Mouse (Mus musculus) hindbrain, embryonic 13.5 days (tissue): ENCODE data around the gene Fbxo36. TPM values are rescaled to one million over a fixed set of nuclear protein-coding genes. Genes with fewer than 3 reads are reported as not detected.
A peak's percentile ranks its signal among the peaks of the same experiment; 100 is the strongest.

Experiments used
- ATAC-seq: fragments of 200-750 bp; cut with Nextera tagmentation; 2 replicates; pipeline ENCODE4 v1.8.0; 2017; ENCODE audit warnings: moderate TSS enrichment; ENCODE audit not compliant: low FRiP score
- H3K27ac ChIP-seq: fragments of 300-500 bp; sonication (generic); 2 replicates; pipeline ENCODE4 v1.5.1; 2015; ENCODE audit warnings: inconsistent platforms, mild to moderate bottlenecking, moderate library complexity
- H3K27me3 ChIP-seq: fragments of 300-500 bp; sonication (generic); 2 replicates; pipeline ENCODE4 v1.6.1; 2015; ENCODE audit warnings: mild to moderate bottlenecking, inconsistent platforms
- H3K36me3 ChIP-seq: fragments of 300-500 bp; sonication (generic); 2 replicates; pipeline ENCODE4 v1.6.1; 2015; ENCODE audit warnings: mild to moderate bottlenecking, inconsistent platforms
- H3K4me1 ChIP-seq: fragments of 300-500 bp; sonication (generic); replicated peaks from 2 replicates; pipeline ENCODE4 v1.6.1; 2015; ENCODE audit warnings: inconsistent platforms
- H3K4me2 ChIP-seq: fragments of 300-500 bp; sonication (generic); 2 replicates; pipeline ENCODE4 v1.6.1; 2015; ENCODE audit warnings: inconsistent platforms, mild to moderate bottlenecking, moderate library complexity
- H3K4me3 ChIP-seq: fragments of 300-500 bp; sonication (generic); 2 replicates; pipeline ENCODE4 v1.5.1; 2015; ENCODE audit warnings: mild to moderate bottlenecking, inconsistent platforms
- H3K9ac ChIP-seq: fragments of 300-500 bp; sonication (generic); 2 replicates; pipeline ENCODE4 v1.6.1; 2015; ENCODE audit warnings: mild to moderate bottlenecking, inconsistent platforms
- H3K9me3 ChIP-seq: fragments of 300-500 bp; sonication (generic); 2 replicates; pipeline ENCODE4 v1.6.1; 2016; ENCODE audit warnings: inconsistent platforms
- WGBS: fragments of 180-500 bp; shearing (Covaris S2); methylation state at CpG from one replicate; pipeline ENCODE4 v1.1.7; 2015; 5-methylcytosine and 5-hydroxymethylcytosine counted together
- polyA plus RNA-seq: library from polyadenylated mRNA; unstranded; fragments of >200 nt; fragmentation: Nextera tagmentation; extraction: Ambion mirVana; gene quantifications from 2 replicates; pipeline ENCODE4 v1.2.1, GENCODE M21; 2015

Fbxo36 gene
- polyA plus RNA-seq, result 8.6 and 11.3 TPM in 2 replicates

DNA sequence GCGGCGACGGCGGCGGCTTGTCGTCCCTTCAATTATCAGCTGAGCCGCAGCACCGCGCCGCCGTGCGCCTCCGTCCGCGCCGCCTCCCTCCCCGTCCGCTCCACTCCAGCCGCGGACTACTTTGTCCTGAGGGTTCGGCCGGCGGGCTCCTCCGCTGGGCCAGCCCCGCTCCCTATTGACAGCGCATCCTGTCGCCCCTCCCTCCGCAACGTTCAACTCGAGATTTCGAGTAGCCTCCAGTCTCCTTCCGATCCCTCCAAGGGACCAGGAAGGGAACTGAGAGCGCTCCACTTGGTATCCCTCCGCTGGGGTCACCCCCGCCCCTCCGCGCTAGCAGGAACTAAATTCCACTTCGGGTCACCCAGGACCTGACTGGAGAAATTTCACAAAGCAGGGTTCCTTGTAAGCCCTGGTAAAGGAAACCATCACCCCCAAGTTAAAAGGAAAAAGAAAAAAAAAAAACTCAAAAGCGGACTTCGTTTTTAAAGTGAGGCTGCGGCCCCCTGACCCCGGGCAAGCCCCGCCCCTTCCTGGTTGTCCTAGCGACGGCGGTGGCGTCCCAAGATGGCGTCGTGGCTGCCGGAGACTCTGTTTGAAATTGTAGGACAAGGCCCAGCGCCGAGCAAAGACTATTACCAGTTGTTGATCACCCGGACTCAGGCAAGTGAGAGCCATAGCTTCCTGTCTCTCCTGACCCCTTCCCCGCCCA lies at the start of gene Fbxo36:
Gene Fbxo36 (plus strand): TSS at position 533 of the 709 bp plus-strand sequence.
- Histone ChIP-seq H3K27me3 (no peaks in the 10 kb centered on the region), H3K4me1 (peaks cover 33% of the 10 kb centered on the region), H3K27ac (peak within 1 kb of the TSS; percentile 98), H3K36me3 (no peaks in the 10 kb centered on the region), H3K9me3 (no peaks in the 10 kb centered on the region), H3K4me2 (peak within 1 kb of the TSS; percentile 78), H3K9ac (peak within 1 kb of the TSS; percentile 96), H3K4me3 (peak within 1 kb of the TSS; percentile 90)
- WGBS, result under 1% methylated on average over 52 of the region's 54 CpGs
- ATAC-seq, result peak; percentile 86

DNA sequence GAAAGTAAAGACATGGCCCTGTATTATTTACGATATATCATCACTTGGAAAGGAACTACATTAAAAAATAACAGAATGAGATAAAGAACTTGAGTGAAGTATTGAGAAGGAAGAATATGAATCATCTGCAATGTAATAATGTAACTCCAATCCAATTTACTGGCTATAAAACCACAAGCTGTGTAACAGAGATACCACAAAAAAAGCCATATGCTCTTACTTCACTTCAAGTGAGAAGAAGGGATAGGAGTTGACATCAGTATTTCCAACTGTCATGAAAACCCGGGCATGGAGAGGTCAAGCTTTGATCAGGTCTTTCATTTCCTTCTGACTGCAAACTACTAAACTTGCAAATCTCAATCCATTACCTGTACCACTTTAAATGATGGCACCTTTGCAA lies 48.2 kb upstream of the Fbxo36 start:
- 96% methylated on average over 2 of the region's 2 CpGs for WGBS
- Histone ChIP-seq H3K4me2 (no peak overlapping the region), H3K27ac (no peak overlapping the region), H3K4me1 (no peaks in the 10 kb centered on the region), H3K27me3 (no peaks in the 10 kb centered on the region), H3K9ac (no peak overlapping the region), H3K9me3 (no peaks in the 10 kb centered on the region), H3K4me3 (no peak overlapping the region), H3K36me3 (peaks cover 31% of the 10 kb centered on the region)
- ATAC-seq, result no peak

DNA sequence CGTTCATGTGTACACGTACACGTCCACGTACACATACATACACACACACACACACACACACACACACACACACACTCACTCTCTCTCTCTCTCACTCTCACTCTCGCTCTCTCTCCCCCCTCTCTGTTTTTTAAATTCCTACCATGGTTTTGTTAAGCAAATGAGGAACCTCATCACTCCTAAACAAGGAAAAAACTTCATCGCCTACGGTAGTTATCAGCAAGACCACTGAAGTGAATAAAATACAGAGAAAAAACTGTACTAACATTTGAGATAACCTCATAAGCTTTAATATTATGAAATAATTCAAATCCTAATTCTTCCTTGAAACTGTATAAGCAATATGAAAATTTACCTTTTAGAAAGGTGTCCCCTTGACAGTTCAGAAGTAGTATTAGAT lies 44.3 kb upstream of the Fbxo36 start:
- ATAC-seq, result no peak
- 90% methylated on average over 7 of the region's 7 CpGs for WGBS
- no peak overlapping the region for H3K4me3 ChIP-seq
- no peak overlapping the region for H3K4me2 ChIP-seq
- no peaks in the 10 kb centered on the region for H3K4me1 ChIP-seq
- H3K9me3 ChIP-seq, result no peaks in the 10 kb centered on the region
- no peak overlapping the region for H3K27ac ChIP-seq
- peaks cover 24% of the 10 kb centered on the region for H3K36me3 ChIP-seq
- no peak overlapping the region for H3K9ac ChIP-seq
- no peaks in the 10 kb centered on the region for H3K27me3 ChIP-seq

DNA sequence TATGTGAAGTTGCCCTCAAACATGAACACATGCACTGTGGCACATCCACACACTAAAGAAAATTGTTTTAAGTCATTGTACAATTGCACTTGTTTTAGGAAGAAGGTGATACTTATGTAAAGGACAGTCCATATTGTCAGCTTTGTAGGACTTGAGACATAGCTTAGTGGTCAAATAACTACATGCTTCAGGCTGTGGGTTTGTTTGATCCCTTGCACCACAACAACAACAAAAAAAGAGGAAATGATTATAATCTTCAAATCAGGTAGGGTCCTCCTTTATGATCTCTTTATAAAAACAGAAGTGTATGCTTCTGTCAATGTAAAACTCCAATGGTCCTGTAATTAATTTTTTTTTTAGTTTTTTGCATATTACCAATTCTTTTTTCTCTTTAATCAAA lies 40.5 kb upstream of the Fbxo36 start:
- H3K4me2 ChIP-seq, result no peak overlapping the region
- H3K4me3 ChIP-seq, result no peak overlapping the region
- H3K27me3 ChIP-seq, result no peaks in the 10 kb centered on the region
- peaks cover under 1% of the 10 kb centered on the region; the same call in 1 of the 2 replicates for H3K36me3 ChIP-seq
- no peak for ATAC-seq
- H3K9me3 ChIP-seq, result no peaks in the 10 kb centered on the region
- H3K4me1 ChIP-seq, result no peaks in the 10 kb centered on the region
- no peak overlapping the region for H3K9ac ChIP-seq
- no peak overlapping the region for H3K27ac ChIP-seq

DNA sequence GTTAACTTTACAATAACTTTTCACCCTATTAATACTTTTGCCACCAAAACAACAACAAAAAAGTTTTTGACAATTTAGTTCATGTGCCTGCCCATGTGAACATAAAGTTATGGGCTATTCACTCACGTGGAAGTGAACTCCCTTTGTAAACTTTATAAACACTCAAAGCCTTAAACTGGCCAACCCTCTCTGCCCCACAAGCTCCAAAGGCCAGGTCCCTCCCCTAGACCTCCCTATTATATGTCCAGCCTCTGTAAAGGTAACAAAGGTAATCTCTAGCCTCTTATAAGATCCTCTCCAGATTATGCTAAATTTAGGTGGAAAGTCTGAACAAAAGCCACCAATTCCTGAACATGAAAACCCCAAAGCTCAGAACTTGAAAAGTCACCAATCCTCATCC lies 35.9 kb upstream of the Fbxo36 start:
- Histone ChIP-seq H3K9me3 (no peaks in the 10 kb centered on the region), H3K27me3 (no peaks in the 10 kb centered on the region), H3K4me2 (no peak overlapping the region), H3K4me1 (no peaks in the 10 kb centered on the region), H3K4me3 (no peak overlapping the region), H3K27ac (no peak overlapping the region), H3K9ac (no peak overlapping the region), H3K36me3 (no peaks in the 10 kb centered on the region)
- 94% methylated on average over 1 of the region's 1 CpGs for WGBS
- no peak for ATAC-seq

DNA sequence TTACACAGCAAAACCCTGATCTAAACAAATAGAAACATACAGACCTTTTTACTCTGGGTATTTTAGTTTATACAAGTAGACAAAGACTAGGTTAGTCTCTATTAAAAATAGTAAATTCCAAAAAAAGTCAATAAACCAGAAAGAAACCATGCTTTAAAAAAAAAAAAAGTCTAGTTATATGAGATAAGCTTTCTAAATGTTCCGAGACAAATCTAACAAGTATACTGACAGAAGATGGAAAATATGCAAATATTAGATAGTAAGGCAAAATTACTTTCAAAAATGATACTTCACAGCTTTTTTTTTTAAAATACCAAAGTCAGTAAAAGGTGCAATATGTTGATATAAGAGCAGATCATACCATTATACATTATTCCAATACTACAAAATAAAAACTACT lies 22.0 kb upstream of the Fbxo36 start:
- no peak overlapping the region for H3K4me2 ChIP-seq
- no peak for ATAC-seq
- H3K27me3 ChIP-seq, result no peaks in the 10 kb centered on the region
- H3K9me3 ChIP-seq, result no peaks in the 10 kb centered on the region
- no peaks in the 10 kb centered on the region for H3K4me1 ChIP-seq
- no peak overlapping the region for H3K27ac ChIP-seq
- WGBS, result 95% methylated on average over 1 of the region's 1 CpGs
- H3K4me3 ChIP-seq, result no peak overlapping the region
- H3K9ac ChIP-seq, result no peak overlapping the region
- peaks cover 4% of the 10 kb centered on the region; the same call in 1 of the 2 replicates for H3K36me3 ChIP-seq

DNA sequence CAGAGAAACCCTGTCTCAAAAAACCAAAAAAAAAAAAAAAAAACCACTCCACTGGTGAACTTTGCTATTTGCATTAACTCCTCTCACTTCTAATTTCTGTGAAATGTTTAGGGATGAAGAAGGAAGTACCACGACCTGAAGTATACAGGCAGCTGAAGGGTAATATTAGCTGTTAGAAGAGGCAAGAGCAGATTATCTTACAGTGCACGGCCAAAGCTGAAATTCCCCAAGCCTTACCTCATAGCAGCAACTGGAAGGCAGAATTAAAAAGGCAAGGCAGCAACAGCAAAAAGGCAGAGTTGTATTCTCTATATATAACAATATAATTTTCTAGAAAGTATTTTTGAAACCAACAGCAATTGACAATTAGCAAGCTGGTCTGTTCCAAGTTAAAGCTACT lies 14.6 kb upstream of the Fbxo36 start:
- no peaks in the 10 kb centered on the region for H3K9me3 ChIP-seq
- peaks cover 13% of the 10 kb centered on the region for H3K36me3 ChIP-seq
- no peak overlapping the region for H3K4me3 ChIP-seq
- whole genome bisulfite sequencing, result 84% methylated on average over 2 of the region's 2 CpGs
- no peaks in the 10 kb centered on the region for H3K4me1 ChIP-seq
- no peak for ATAC-seq
- H3K27ac ChIP-seq, result no peak overlapping the region
- no peak overlapping the region for H3K4me2 ChIP-seq
- H3K9ac ChIP-seq, result no peak overlapping the region
- H3K27me3 ChIP-seq, result no peaks in the 10 kb centered on the region

DNA sequence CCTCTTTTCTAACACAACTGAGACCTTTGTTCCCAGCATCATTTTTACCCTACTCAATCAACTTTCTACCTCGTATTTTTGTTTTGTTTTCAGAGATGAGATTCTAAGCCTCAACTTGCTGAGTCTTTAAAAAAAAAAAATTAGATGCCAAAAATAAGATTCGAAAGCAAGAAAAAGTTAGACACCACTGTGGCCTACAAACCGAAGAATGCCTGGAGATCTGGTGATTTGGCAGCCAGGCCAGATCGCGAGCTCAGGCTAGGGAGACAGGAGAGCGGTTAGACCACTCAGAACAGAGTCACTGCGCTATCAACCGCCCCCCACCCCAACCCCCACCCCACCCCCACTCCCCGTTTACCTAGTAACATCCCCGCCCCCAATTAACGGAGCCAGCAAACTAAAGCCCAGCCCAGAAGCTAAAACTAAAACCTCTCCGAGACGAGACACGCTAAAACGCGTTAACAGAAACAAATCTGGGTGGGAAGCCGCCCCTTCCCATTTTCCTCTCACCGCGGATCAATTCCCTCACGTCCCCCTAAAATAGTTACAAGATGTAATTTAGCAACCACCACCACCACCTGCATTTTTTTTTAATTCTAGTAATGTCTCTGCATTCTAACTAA lies 2.0 kb upstream of the Fbxo36 start:
- Histone ChIP-seq H3K4me1 (peaks cover 33% of the 10 kb centered on the region), H3K36me3 (peaks cover 10% of the 10 kb centered on the region; the same call in 1 of the 2 replicates), H3K9ac (peak overlapping the region; percentile 96), H3K9me3 (no peaks in the 10 kb centered on the region), H3K27me3 (no peaks in the 10 kb centered on the region), H3K4me3 (peak overlapping the region; percentile 90), H3K27ac (no peak overlapping the region), H3K4me2 (peak overlapping the region; percentile 78)
- ATAC-seq, result no peak
- 11% methylated on average over 20 of the region's 20 CpGs for WGBS

DNA sequence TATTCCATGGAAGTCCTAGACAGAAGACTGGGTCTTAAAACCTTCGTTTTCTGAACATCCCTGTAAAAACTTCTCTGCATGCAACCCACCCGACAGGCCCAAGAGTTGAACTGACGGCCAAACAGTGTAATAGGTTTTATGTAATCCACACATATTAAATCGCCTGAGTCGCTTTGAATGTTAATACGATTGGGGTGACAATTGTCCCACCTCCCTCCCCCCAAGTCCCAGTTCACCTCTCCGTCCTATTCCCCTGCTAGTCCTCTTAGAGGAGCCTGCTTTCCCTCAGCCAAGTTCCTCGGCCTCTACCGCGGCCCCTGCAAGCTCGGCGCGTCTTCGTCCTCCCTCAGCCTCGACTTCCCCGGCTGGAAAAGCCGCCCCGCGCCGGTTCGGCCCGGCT lies 1.5 kb upstream of the Fbxo36 start:
- Histone ChIP-seq H3K9me3 (no peaks in the 10 kb centered on the region), H3K36me3 (peaks cover 6% of the 10 kb centered on the region; the same call in 1 of the 2 replicates), H3K4me3 (peak overlapping the region; percentile 90), H3K27me3 (no peaks in the 10 kb centered on the region), H3K4me1 (peaks cover 33% of the 10 kb centered on the region), H3K4me2 (peak overlapping the region; percentile 78), H3K9ac (peak overlapping the region; percentile 96), H3K27ac (peak overlapping the region; percentile 98)
- ATAC-seq, result peak; percentile 25
- WGBS, result under 1% methylated on average over 22 of the region's 22 CpGs

DNA sequence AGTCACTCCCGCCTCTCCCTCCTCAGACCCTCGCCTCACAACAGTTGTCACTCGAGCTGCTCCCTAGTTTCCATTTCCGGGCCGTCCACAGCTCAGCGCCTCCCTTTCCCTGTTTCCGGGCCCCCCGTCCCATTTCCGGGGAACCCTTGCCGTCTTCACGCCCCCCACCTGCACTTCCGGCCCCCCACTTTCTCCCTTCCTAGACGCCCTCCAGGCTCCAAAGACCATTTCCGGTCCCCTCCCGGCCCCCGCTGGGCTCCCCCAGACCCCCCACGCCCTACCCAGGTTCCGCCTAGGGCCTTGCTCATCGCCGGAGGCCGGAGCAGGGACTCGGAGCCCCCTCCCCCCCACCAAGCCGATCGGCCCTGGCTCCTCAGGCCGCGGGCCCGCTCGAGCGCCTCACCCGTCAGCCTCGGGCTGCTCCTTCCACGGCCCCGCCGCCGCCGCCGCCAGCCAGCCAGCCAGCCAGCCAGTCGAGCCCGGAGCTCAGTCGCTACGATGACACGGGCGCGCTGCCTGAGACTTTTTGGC lies 955 bp upstream of the Fbxo36 start:
- peak overlapping the region; percentile 96 for H3K9ac ChIP-seq
- H3K4me2 ChIP-seq, result peak overlapping the region; percentile 78
- H3K36me3 ChIP-seq, result peaks cover under 1% of the 10 kb centered on the region; the same call in 1 of the 2 replicates
- peak; percentile 71 for ATAC-seq
- H3K27ac ChIP-seq, result peak overlapping the region; percentile 98
- H3K4me3 ChIP-seq, result peak overlapping the region; percentile 90
- no peaks in the 10 kb centered on the region for H3K9me3 ChIP-seq
- under 1% methylated on average over 43 of the region's 44 CpGs for WGBS
- peaks cover 33% of the 10 kb centered on the region for H3K4me1 ChIP-seq
- H3K27me3 ChIP-seq, result no peaks in the 10 kb centered on the region

DNA sequence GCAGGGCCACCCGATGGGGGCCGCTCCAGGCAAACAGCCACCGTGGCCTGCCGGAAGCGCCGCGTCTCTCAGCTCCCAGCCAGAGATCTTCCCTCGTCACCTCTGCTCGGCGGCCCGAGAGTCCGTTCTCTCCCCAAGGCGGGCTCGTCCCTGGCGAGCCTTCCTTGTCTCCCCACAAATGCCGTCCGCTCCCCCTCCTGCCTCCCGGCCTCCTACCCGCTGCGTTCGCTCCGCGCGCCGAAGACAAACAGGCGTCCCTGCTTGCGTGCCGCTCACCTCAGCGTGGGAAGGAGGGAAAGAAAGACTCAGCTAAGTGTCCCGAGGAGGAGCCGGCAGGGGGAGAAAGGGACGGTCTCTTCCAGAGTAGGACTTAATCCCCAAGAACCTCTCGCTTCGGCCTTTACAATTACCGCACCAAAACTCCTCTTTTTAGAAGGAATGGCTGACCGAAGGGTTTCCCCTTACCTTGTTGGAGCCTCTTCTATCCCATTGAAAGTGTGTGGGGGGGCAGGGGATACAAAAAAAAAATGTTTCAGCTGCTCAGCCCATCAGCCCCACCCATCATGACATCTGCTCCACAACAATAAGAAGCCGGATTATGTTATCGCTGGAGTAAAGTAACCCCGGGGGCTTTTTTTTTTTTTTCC lies 500 bp downstream of the Fbxo36 start, which contains the start of gene Trip12:
Gene Trip12 (minus strand): TSS at position 499 of the 647 bp plus-strand sequence.
- peak within 1 kb of the TSS; percentile 78 for H3K4me2 ChIP-seq
- WGBS, result under 1% methylated on average over 39 of the region's 39 CpGs
- peak within 1 kb of the TSS; percentile 90 for H3K4me3 ChIP-seq
- peak within 1 kb of the TSS; percentile 98 for H3K27ac ChIP-seq
- ATAC-seq, result peak; percentile 53; the same call in 1 of the 2 replicates
- H3K9me3 ChIP-seq, result no peaks in the 10 kb centered on the region
- peak within 1 kb of the TSS; percentile 96 for H3K9ac ChIP-seq
- no peaks in the 10 kb centered on the region for H3K27me3 ChIP-seq
- peaks cover 33% of the 10 kb centered on the region for H3K4me1 ChIP-seq
- no peaks in the 10 kb centered on the region for H3K36me3 ChIP-seq

DNA sequence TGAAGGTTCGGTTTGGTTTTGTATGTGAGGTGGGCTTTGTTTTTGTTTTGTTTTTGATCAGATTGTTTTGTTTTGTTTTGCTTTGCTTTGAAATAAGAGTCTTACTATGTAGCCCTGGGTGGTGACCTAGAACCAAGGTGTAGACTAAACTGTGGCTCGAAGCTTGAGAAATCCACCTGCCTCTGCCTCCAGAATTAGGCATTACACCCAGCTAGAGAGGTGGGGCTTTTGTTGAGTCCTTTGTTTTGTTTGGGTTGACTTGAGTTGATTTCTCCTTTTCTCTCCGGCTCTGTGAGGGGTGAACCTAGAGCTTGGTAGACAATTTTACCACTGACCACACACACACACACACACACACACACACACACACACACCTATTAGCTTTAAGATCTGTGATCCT lies 1.4 kb downstream of the Fbxo36 start:
- peak overlapping the region; percentile 56; the same call in 1 of the 2 replicates for H3K9ac ChIP-seq
- peak overlapping the region; percentile 98 for H3K27ac ChIP-seq
- peak overlapping the region; percentile 78 for H3K4me2 ChIP-seq

More for the DNA sequence above, 1.4 kb downstream of the Fbxo36 start:
- WGBS, result 74% methylated on average over 3 of the region's 3 CpGs
- Histone ChIP-seq H3K4me3 (peak overlapping the region; percentile 90), H3K36me3 (no peaks in the 10 kb centered on the region), H3K4me1 (peaks cover 31% of the 10 kb centered on the region), H3K27me3 (no peaks in the 10 kb centered on the region), H3K9me3 (no peaks in the 10 kb centered on the region)
- no peak for ATAC-seq
